7 mouse cellular contexts compared by ENCODE assay signal in the genomic region with DNA sequence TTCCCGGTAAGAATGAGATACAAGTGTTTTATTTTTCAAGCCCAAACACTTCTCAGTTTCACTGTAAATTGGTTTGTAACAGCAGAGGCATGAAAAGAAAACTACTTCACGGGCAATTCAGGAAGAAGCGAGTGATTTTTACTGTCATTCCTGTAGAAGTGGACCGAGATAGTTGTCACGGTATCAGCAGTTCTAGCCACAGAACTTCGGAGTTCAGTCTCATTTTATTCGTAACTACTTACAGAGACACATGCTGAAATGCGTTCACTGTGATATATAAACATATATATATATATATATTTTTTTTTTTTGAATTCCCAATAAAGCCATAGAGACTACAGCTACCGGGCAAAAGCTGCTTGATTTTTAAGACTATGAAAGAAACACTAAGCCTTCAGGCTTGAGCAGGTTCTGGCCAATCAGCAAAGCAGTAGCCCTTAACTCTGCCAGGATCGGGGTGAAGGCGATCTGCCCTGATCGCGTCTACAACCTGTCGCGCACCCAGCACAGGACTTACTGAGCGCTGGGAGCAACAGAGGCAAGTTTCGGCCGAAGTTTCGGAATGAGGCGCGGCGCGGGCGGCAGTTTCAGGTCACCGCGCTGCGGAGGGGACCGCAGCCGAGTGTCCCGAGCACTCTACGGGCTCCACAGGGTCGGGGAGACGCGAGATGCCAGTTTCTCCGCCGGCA. TPM values are rescaled to one million over a fixed set of nuclear protein-coding genes. Genes with fewer than 3 reads are reported as not detected.
A peak's percentile ranks its signal among the peaks of the same experiment; 100 is the strongest.
DNase-seq lines count a peak whose midpoint lies in the region; ATAC-seq and TF ChIP-seq lines count a peak whose summit lies in the region.

No protein-coding gene starts in this region.

- no peak for DNase-seq in testis, postnatal 14 days (ENCODE audit: low spot score)
- peak; percentile 56 for DNase-seq in c-Kit-positive CD71-positive TER-119-positive erythroid progenitor cells, embryonic 14.5 days (ENCODE audit: low spot score)
- DNase-seq in hindbrain, embryonic 14.5 days (ENCODE audit: low spot score) = peak; percentile 37
- no peak for DNase-seq in spleen, adult 12 weeks (ENCODE audit: low spot score)
- DNase-seq in ovary, postnatal 10 days (ENCODE audit: low spot score) = no peak

- H3K9ac ChIP-seq in hindbrain, embryonic 14.5 days = peak overlapping the region; percentile 97

- WGBS in hindbrain, embryonic 14.5 days = under 1% methylated on average over 36 of the region's 36 CpGs

- no peaks in the 10 kb centered on the region for H3K9me3 ChIP-seq in hindbrain, embryonic 14.5 days (ENCODE audit: control insufficient read depth, low read length)

- H3K4me3 ChIP-seq in testis, adult 2 months (ENCODE audit: control insufficient read depth, low read depth, low read length) = peak overlapping the region; percentile 88
- H3K4me3 ChIP-seq in hindbrain, embryonic 14.5 days (replicated peaks; ENCODE audit: low read length) = peak overlapping the region; percentile 94

- TF ChIP-seq POLR2A in testis, adult 2 months (IDR thresholded peaks at IDR 0.05; ENCODE audit: control insufficient read depth, low read depth, low read length) = no peak

- peak overlapping the region; percentile 63 for H3K4me2 ChIP-seq in hindbrain, embryonic 14.5 days (replicated peaks)

- no peak for TF ChIP-seq CTCF in testis, adult 2 months (IDR thresholded peaks at IDR 0.05; ENCODE audit: control insufficient read depth, insufficient read depth, insufficient replicate concordance, low read depth, low read length)

- no peaks in the 10 kb centered on the region for H3K4me1 ChIP-seq in testis, adult 2 months (ENCODE audit: control insufficient read depth, insufficient read depth, low read length)
- peaks cover 19% of the 10 kb centered on the region for H3K4me1 ChIP-seq in hindbrain, embryonic 14.5 days (replicated peaks; ENCODE audit: control insufficient read depth, insufficient read depth, low read length)

- H3K27me3 ChIP-seq in testis, adult 2 months (ENCODE audit: control insufficient read depth, insufficient read depth, low read length) = no peaks in the 10 kb centered on the region
- H3K27me3 ChIP-seq in hindbrain, embryonic 14.5 days (ENCODE audit: control insufficient read depth, insufficient read depth, low read length) = no peaks in the 10 kb centered on the region

- H3K27ac ChIP-seq in testis, adult 2 months (ENCODE audit: control insufficient read depth, insufficient read depth, low read depth, low read length) = peak overlapping the region; percentile 96
- H3K27ac ChIP-seq in hindbrain, embryonic 14.5 days = peak overlapping the region; percentile 97

- ATAC-seq in hindbrain, embryonic 14.5 days (ENCODE audit: low FRiP score) = peak; percentile 76
- ATAC-seq in megakaryocyte-erythroid progenitor cell, adult 5-6 weeks (replicated peaks; ENCODE audit: low FRiP score, low TSS enrichment, poor library complexity, severe bottlenecking) = peak; percentile 82

- no peaks in the 10 kb centered on the region for H3K36me3 ChIP-seq in testis, adult 2 months (ENCODE audit: control insufficient read depth, insufficient read depth, low read length)
- H3K36me3 ChIP-seq in hindbrain, embryonic 14.5 days (replicated peaks; ENCODE audit: control insufficient read depth, insufficient read depth) = no peaks in the 10 kb centered on the region

RNA-seq across cellular contexts. Expression of gene Snx13, which starts 0.5 kb away (rescaled TPM):
- 9.0 and 12.0 TPM in 2 replicates for polyA plus RNA-seq in testis, adult 2 months (2012; rRNA removed)
- polyA plus RNA-seq in hindbrain, embryonic 14.5 days (2014; fragmentation: Nextera tagmentation; extraction: Ambion mirVana) = 32.8 and 37.1 TPM in 2 replicates
- 7.3 and 13.2 TPM in 2 replicates for total RNA-seq in megakaryocyte-erythroid progenitor cell, adult 5-6 weeks (2014; fragmentation: Nextera tagmentation)
- total RNA-seq in megakaryocyte-erythroid progenitor cell, adult 5-6 weeks (2017) = 20.8 and 21.8 TPM in 2 replicates

Comparison
In these comparisons a context has a peak if more than half of its experiments do, and no peak if none do; other contexts are left out.
1. DNase-seq: peak in c-Kit-positive CD71-positive TER-119-positive erythroid progenitor cells, embryonic 14.5 days (single experiment) and hindbrain, embryonic 14.5 days (single experiment); none in testis, postnatal 14 days (single experiment), spleen, adult 12 weeks (single experiment) and ovary, postnatal 10 days (single experiment).